8 mouse cellular contexts compared by ENCODE assay signal in the genomic region with DNA sequence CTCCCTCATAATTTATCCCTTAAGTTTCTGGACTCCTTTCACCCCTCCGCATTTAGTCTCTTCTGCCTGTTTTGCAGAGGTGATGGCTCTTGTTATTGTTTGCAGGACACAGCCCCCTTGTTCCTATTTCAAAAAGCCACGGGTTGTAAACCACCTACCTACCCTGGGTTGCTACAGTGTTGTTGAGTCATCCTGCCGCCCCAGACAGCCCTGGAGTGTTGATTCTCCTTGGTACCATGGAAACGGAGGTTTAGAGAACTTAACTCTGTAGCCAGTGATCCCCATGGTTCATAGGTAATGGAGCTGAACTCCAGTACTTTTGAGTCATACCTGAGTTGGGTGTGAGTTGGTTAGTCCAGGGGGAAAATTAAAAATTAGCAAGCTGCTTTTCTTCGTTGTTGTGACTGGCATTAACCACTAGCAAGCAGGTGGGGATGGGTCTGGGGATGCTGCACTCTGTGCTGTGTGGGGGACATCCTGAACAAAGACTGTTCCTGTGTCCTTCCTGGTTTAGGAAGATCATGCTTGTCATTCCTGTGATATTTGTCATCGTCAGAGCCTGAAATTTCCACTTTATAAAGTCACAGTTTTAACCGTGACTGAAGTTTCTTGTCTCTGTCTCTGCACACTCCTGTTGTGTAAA. TPM values are rescaled to one million over a fixed set of nuclear protein-coding genes. Genes with fewer than 3 reads are reported as not detected.
DNase-seq lines count a peak whose midpoint lies in the region; ATAC-seq and TF ChIP-seq lines count a peak whose summit lies in the region.

No protein-coding gene starts in this region.

- peak; percentile 65 for ATAC-seq in kidney, postnatal 0 days (replicated peaks; ENCODE audit: low FRiP score, low read depth)
- ATAC-seq in midbrain, embryonic 14.5 days (ENCODE audit: low FRiP score, low TSS enrichment) = no peak

- H3K27ac ChIP-seq in embryonic fibroblast, embryonic 13.5 days (ENCODE audit: insufficient read depth, low read length) = no peak overlapping the region
- H3K27ac ChIP-seq in kidney, postnatal 0 days = peak overlapping the region; percentile 100
- peak overlapping the region; percentile 42; the same call in 1 of the 2 replicates for H3K27ac ChIP-seq in midbrain, embryonic 14.5 days (replicated peaks; ENCODE audit: low read depth, low read length)

- no peak overlapping the region for H3K9ac ChIP-seq in kidney, postnatal 0 days (ENCODE audit: low read depth, low read length)
- peak overlapping the region; percentile 99; the same call in 1 of the 2 replicates for H3K9ac ChIP-seq in midbrain, embryonic 14.5 days (replicated peaks; ENCODE audit: low read length)

- H3K4me3 ChIP-seq in embryonic fibroblast, embryonic 13.5 days (ENCODE audit: insufficient read depth, low read length) = peak overlapping the region; percentile 1; the same call in 1 of the 2 replicates
- H3K4me3 ChIP-seq in kidney, postnatal 0 days (replicated peaks; ENCODE audit: low read depth, low read length) = peak overlapping the region; percentile 94
- peak overlapping the region; percentile 92 for H3K4me3 ChIP-seq in midbrain, embryonic 14.5 days (replicated peaks; ENCODE audit: low read depth, low read length)

- peak; percentile 93 for DNase-seq in heart, adult 11 months
- DNase-seq in heart, adult 9 months (ENCODE audit: low spot score in 2 of 2) = no peak
- peak; percentile 75 for DNase-seq in CD4-positive, CD25-positive, alpha-beta regulatory T cell, adult 2 months (ENCODE audit: low read depth, low spot score)
- DNase-seq in kidney, postnatal 0 days (ENCODE audit: low spot score) = peak; percentile 82
- DNase-seq in midbrain, embryonic 14.5 days = peak; percentile 52
- DNase-seq in layer of hippocampus, postnatal 25 days (ENCODE audit: extremely low spot score in 1 of 2, low spot score in 1 of 2) = no peak
- no peak for DNase-seq in spleen, adult 18-20 months

- TF ChIP-seq CTCF in embryonic fibroblast, embryonic 13.5 days (IDR thresholded peaks at IDR 0.05; ENCODE audit: borderline replicate concordance, insufficient read depth, low read length) = no peak
- no peak for TF ChIP-seq CTCF in kidney, postnatal 0 days (IDR thresholded peaks at IDR 0.05; ENCODE audit: low read depth)

- no peaks in the 10 kb centered on the region for H3K27me3 ChIP-seq in kidney, postnatal 0 days (ENCODE audit: insufficient read depth, low read length)
- H3K27me3 ChIP-seq in midbrain, embryonic 14.5 days (ENCODE audit: control insufficient read depth, insufficient read depth, low read length) = no peaks in the 10 kb centered on the region

- H3K4me2 ChIP-seq in kidney, postnatal 0 days (ENCODE audit: low read length) = peak overlapping the region; percentile 80
- H3K4me2 ChIP-seq in midbrain, embryonic 14.5 days (ENCODE audit: low read length) = peak overlapping the region; percentile 89

- H3K9me3 ChIP-seq in kidney, postnatal 0 days (replicated peaks; ENCODE audit: low read length) = no peaks in the 10 kb centered on the region
- H3K9me3 ChIP-seq in midbrain, embryonic 14.5 days (ENCODE audit: control insufficient read depth, low read length) = no peaks in the 10 kb centered on the region

- H3K36me3 ChIP-seq in kidney, postnatal 0 days (ENCODE audit: insufficient read depth, low read length) = no peaks in the 10 kb centered on the region
- no peaks in the 10 kb centered on the region for H3K36me3 ChIP-seq in midbrain, embryonic 14.5 days (ENCODE audit: control insufficient read depth, insufficient read depth, low read length)

- peaks cover 13% of the 10 kb centered on the region for H3K4me1 ChIP-seq in embryonic fibroblast, embryonic 13.5 days (ENCODE audit: control insufficient read depth, insufficient read depth, low read length)
- peaks cover 32% of the 10 kb centered on the region for H3K4me1 ChIP-seq in kidney, postnatal 0 days (replicated peaks; ENCODE audit: insufficient read depth, low read length)
- H3K4me1 ChIP-seq in midbrain, embryonic 14.5 days (ENCODE audit: control insufficient read depth, insufficient read depth, low read length) = peaks cover 56% of the 10 kb centered on the region

- 16% methylated on average over 7 of the region's 7 CpGs for WGBS in kidney, postnatal 0 days
- 19% methylated on average over 7 of the region's 7 CpGs for WGBS in midbrain, embryonic 14.5 days

- TF ChIP-seq POLR2A in embryonic fibroblast, embryonic 13.5 days (IDR thresholded peaks at IDR 0.05; ENCODE audit: low read depth, low read length) = no peak

RNA-seq across cellular contexts. Expression of a gene that starts 1.8 kb away (rescaled TPM):
- 71.6 and 76.0 TPM in 2 replicates for polyA plus RNA-seq in embryonic fibroblast, embryonic 13.5 days (2011; ENCODE audit: insufficient read length, low read depth, missing spikeins)
- polyA plus RNA-seq in kidney, postnatal 0 days (2015; fragmentation: Nextera tagmentation; extraction: Ambion mirVana) = 44.7 and 50.9 TPM in 2 replicates
- 30.5 and 35.5 TPM in 2 replicates for polyA plus RNA-seq in midbrain, embryonic 14.5 days (2014; fragmentation: Nextera tagmentation; extraction: Ambion mirVana)
- total RNA-seq in layer of hippocampus, postnatal 25 days (2021) = 10 to 100 TPM; 22.8 to 24.2 TPM

RNA-seq across cellular contexts. Expression of a gene that starts 2.6 kb away (rescaled TPM):
- polyA plus RNA-seq in embryonic fibroblast, embryonic 13.5 days (2011; ENCODE audit: insufficient read length, low read depth, missing spikeins) = 34.1 and 40.2 TPM in 2 replicates
- polyA plus RNA-seq in kidney, postnatal 0 days (2015; fragmentation: Nextera tagmentation; extraction: Ambion mirVana) = 35.2 and 40.8 TPM in 2 replicates
- polyA plus RNA-seq in midbrain, embryonic 14.5 days (2014; fragmentation: Nextera tagmentation; extraction: Ambion mirVana) = 54.4 and 56.4 TPM in 2 replicates
- 10 to 100 TPM; 80.3 to 98.6 TPM for total RNA-seq in layer of hippocampus, postnatal 25 days (2021)

Comparison
In these comparisons a context has a peak if more than half of its experiments do, and no peak if none do; other contexts are left out.
1. DNase-seq: peak in heart, adult 11 months (single experiment), CD4-positive, CD25-positive, alpha-beta regulatory T cell, adult 2 months (single experiment), kidney, postnatal 0 days (single experiment) and midbrain, embryonic 14.5 days (single experiment); none in heart, adult 9 months (0 of 2), layer of hippocampus, postnatal 25 days (0 of 2) and spleen, adult 18-20 months (0 of 2).
2. H3K4me3 ChIP-seq: peak in every context shown above with its lines; median percentile 94 in kidney, postnatal 0 days; 92 in midbrain, embryonic 14.5 days; 1 in embryonic fibroblast, embryonic 13.5 days.